In genomic region chr11:70015677-70016076, GRCm38 (mm10) we compare ENCODE assay signal across 8 mouse cellular contexts. TPM values are rescaled to one million over a fixed set of nuclear protein-coding genes. Genes with fewer than 3 reads are reported as not detected.
DNase-seq lines count a peak whose midpoint lies in the region; ATAC-seq lines count a peak whose summit lies in the region.

No protein-coding gene starts in this region.

- H3K27ac ChIP-seq in hindbrain, embryonic 10.5 days = no peak overlapping the region; the same call in 1 of the 2 replicates
- no peak overlapping the region for H3K27ac ChIP-seq in hindbrain, embryonic 11.5 days (ENCODE audit: low read depth, low read length)
- no peak overlapping the region for H3K27ac ChIP-seq in embryonic facial prominence, embryonic 11.5 days (replicated peaks; ENCODE audit: low read depth, low read length)
- H3K27ac ChIP-seq in hindbrain, embryonic 15.5 days (replicated peaks) = no peak overlapping the region
- H3K27ac ChIP-seq in midbrain, embryonic 11.5 days (ENCODE audit: low read depth, low read length) = no peak overlapping the region

- H3K4me2 ChIP-seq in hindbrain, embryonic 11.5 days (replicated peaks; ENCODE audit: low read depth, low read length) = no peak overlapping the region
- no peak overlapping the region for H3K4me2 ChIP-seq in embryonic facial prominence, embryonic 11.5 days (ENCODE audit: low read depth, low read length)
- peak overlapping the region; percentile 74 for H3K4me2 ChIP-seq in hindbrain, embryonic 15.5 days
- peak overlapping the region; percentile 88; the same call in 1 of the 2 replicates for H3K4me2 ChIP-seq in midbrain, embryonic 11.5 days

- H3K9ac ChIP-seq in hindbrain, embryonic 11.5 days (ENCODE audit: low read depth, low read length) = no peak overlapping the region
- no peak overlapping the region for H3K9ac ChIP-seq in embryonic facial prominence, embryonic 11.5 days (replicated peaks; ENCODE audit: low read length)
- no peak overlapping the region; the same call in 1 of the 2 replicates for H3K9ac ChIP-seq in hindbrain, embryonic 15.5 days
- no peak overlapping the region for H3K9ac ChIP-seq in midbrain, embryonic 11.5 days (ENCODE audit: low read length)

- no peaks in the 10 kb centered on the region for H3K9me3 ChIP-seq in hindbrain, embryonic 10.5 days
- H3K9me3 ChIP-seq in hindbrain, embryonic 11.5 days (ENCODE audit: control insufficient read depth, low read length) = no peaks in the 10 kb centered on the region
- H3K9me3 ChIP-seq in embryonic facial prominence, embryonic 11.5 days (replicated peaks; ENCODE audit: control insufficient read depth, low read length) = no peaks in the 10 kb centered on the region
- no peaks in the 10 kb centered on the region for H3K9me3 ChIP-seq in hindbrain, embryonic 15.5 days
- H3K9me3 ChIP-seq in midbrain, embryonic 11.5 days (ENCODE audit: control insufficient read depth, low read length) = no peaks in the 10 kb centered on the region

- peak overlapping the region; percentile 57 for H3K4me3 ChIP-seq in hindbrain, embryonic 10.5 days
- H3K4me3 ChIP-seq in hindbrain, embryonic 11.5 days (ENCODE audit: low read depth, low read length) = no peak overlapping the region
- H3K4me3 ChIP-seq in embryonic facial prominence, embryonic 11.5 days (ENCODE audit: low read depth, low read length) = peak overlapping the region; percentile 54
- peak overlapping the region; percentile 61 for H3K4me3 ChIP-seq in hindbrain, embryonic 15.5 days
- no peak overlapping the region for H3K4me3 ChIP-seq in midbrain, embryonic 11.5 days (ENCODE audit: low read depth, low read length)

- no peaks in the 10 kb centered on the region for H3K27me3 ChIP-seq in hindbrain, embryonic 10.5 days (ENCODE audit: insufficient read depth, poor library complexity, severe bottlenecking)
- H3K27me3 ChIP-seq in hindbrain, embryonic 11.5 days (ENCODE audit: control insufficient read depth, insufficient read depth, low read length) = no peaks in the 10 kb centered on the region
- H3K27me3 ChIP-seq in embryonic facial prominence, embryonic 11.5 days (ENCODE audit: control insufficient read depth, insufficient read depth, low read length) = no peaks in the 10 kb centered on the region
- no peaks in the 10 kb centered on the region for H3K27me3 ChIP-seq in hindbrain, embryonic 15.5 days
- no peaks in the 10 kb centered on the region for H3K27me3 ChIP-seq in midbrain, embryonic 11.5 days (ENCODE audit: control insufficient read depth, insufficient read depth, low read length)

- WGBS in hindbrain, embryonic 10.5 days = 68% methylated on average over 6 of the region's 6 CpGs
- 68% methylated on average over 6 of the region's 6 CpGs for WGBS in hindbrain, embryonic 11.5 days
- WGBS in embryonic facial prominence, embryonic 11.5 days = 63% methylated on average over 6 of the region's 6 CpGs
- WGBS in hindbrain, embryonic 15.5 days = 69% methylated on average over 6 of the region's 6 CpGs
- 67% methylated on average over 6 of the region's 6 CpGs for WGBS in midbrain, embryonic 11.5 days

- no peak for DNase-seq in hindbrain, embryonic 10.5 days (ENCODE audit: low spot score)
- DNase-seq in hindbrain, embryonic 11.5 days (ENCODE audit: low spot score) = no peak
- DNase-seq in embryonic facial prominence, embryonic 11.5 days (ENCODE audit: low spot score) = no peak
- peak; percentile 87 for DNase-seq in midbrain, embryonic 11.5 days (ENCODE audit: low spot score, missing footprints)
- DNase-seq in urinary bladder, postnatal 25 days (ENCODE audit: low spot score) = no peak
- no peak for DNase-seq in cerebellum, adult 11-12 months
- no peak for DNase-seq in urinary bladder, postnatal 4 days (ENCODE audit: low spot score in 2 of 2)

- peaks cover 66% of the 10 kb centered on the region for H3K4me1 ChIP-seq in hindbrain, embryonic 10.5 days (replicated peaks)
- H3K4me1 ChIP-seq in hindbrain, embryonic 11.5 days (replicated peaks; ENCODE audit: control insufficient read depth, insufficient read depth, low read length) = peaks cover 15% of the 10 kb centered on the region
- H3K4me1 ChIP-seq in embryonic facial prominence, embryonic 11.5 days (ENCODE audit: control insufficient read depth, insufficient read depth, low read length) = peaks cover 15% of the 10 kb centered on the region
- peaks cover 50% of the 10 kb centered on the region for H3K4me1 ChIP-seq in hindbrain, embryonic 15.5 days (replicated peaks)
- peaks cover 40% of the 10 kb centered on the region for H3K4me1 ChIP-seq in midbrain, embryonic 11.5 days (ENCODE audit: control insufficient read depth, insufficient read depth, low read length)

- H3K36me3 ChIP-seq in hindbrain, embryonic 10.5 days = peaks cover 38% of the 10 kb centered on the region
- peaks cover 10% of the 10 kb centered on the region for H3K36me3 ChIP-seq in hindbrain, embryonic 11.5 days (ENCODE audit: control insufficient read depth, insufficient read depth, low read length)
- H3K36me3 ChIP-seq in embryonic facial prominence, embryonic 11.5 days (replicated peaks; ENCODE audit: control insufficient read depth, insufficient read depth, low read depth, low read length) = peaks cover 4% of the 10 kb centered on the region
- peaks cover 25% of the 10 kb centered on the region for H3K36me3 ChIP-seq in hindbrain, embryonic 15.5 days
- peaks cover 16% of the 10 kb centered on the region for H3K36me3 ChIP-seq in midbrain, embryonic 11.5 days (ENCODE audit: control insufficient read depth, insufficient read depth, low read length)

- no peak for ATAC-seq in hindbrain, embryonic 11.5 days (ENCODE audit: low FRiP score)
- no peak for ATAC-seq in embryonic facial prominence, embryonic 11.5 days (replicated peaks; ENCODE audit: insufficient number of reproducible peaks, low FRiP score, low TSS enrichment, low read depth)
- ATAC-seq in hindbrain, embryonic 15.5 days (ENCODE audit: low FRiP score, low read depth) = no peak
- ATAC-seq in midbrain, embryonic 11.5 days (ENCODE audit: low FRiP score) = no peak

RNA-seq across cellular contexts. Expression of gene Acadvl, which starts 0.5 kb away (rescaled TPM):
- 44.9 and 51.7 TPM in 2 replicates for polyA plus RNA-seq in hindbrain, embryonic 10.5 days (2016; fragmentation: Nextera tagmentation; extraction: Ambion mirVana)
- 45.1 and 52.1 TPM in 2 replicates for polyA plus RNA-seq in hindbrain, embryonic 11.5 days (2014; fragmentation: Nextera tagmentation; extraction: Ambion mirVana)
- 54.2 and 57.6 TPM in 2 replicates for polyA plus RNA-seq in embryonic facial prominence, embryonic 11.5 days (2014; fragmentation: Nextera tagmentation; extraction: Ambion mirVana)
- 58.0 and 62.2 TPM in 2 replicates for polyA plus RNA-seq in hindbrain, embryonic 15.5 days (2015; fragmentation: Nextera tagmentation; extraction: Ambion mirVana)
- polyA plus RNA-seq in midbrain, embryonic 11.5 days (2014; fragmentation: Nextera tagmentation; extraction: Ambion mirVana) = 46.5 and 47.8 TPM in 2 replicates

RNA-seq across cellular contexts. Expression of gene Dlg4, which starts 1.1 kb away (rescaled TPM):
- polyA plus RNA-seq in hindbrain, embryonic 10.5 days (2016; fragmentation: Nextera tagmentation; extraction: Ambion mirVana) = 16.4 and 19.9 TPM in 2 replicates
- polyA plus RNA-seq in hindbrain, embryonic 11.5 days (2014; fragmentation: Nextera tagmentation; extraction: Ambion mirVana) = 13.2 and 18.7 TPM in 2 replicates
- 7.6 and 11.2 TPM in 2 replicates for polyA plus RNA-seq in embryonic facial prominence, embryonic 11.5 days (2014; fragmentation: Nextera tagmentation; extraction: Ambion mirVana)
- polyA plus RNA-seq in hindbrain, embryonic 15.5 days (2015; fragmentation: Nextera tagmentation; extraction: Ambion mirVana) = 23.8 and 24.1 TPM in 2 replicates
- polyA plus RNA-seq in midbrain, embryonic 11.5 days (2014; fragmentation: Nextera tagmentation; extraction: Ambion mirVana) = 11.2 and 15.2 TPM in 2 replicates

RNA-seq across cellular contexts. Expression of gene Dvl2, which starts 15.3 kb away (rescaled TPM):
- 50.3 and 51.8 TPM in 2 replicates for polyA plus RNA-seq in hindbrain, embryonic 10.5 days (2016; fragmentation: Nextera tagmentation; extraction: Ambion mirVana)
- 24.6 and 27.2 TPM in 2 replicates for polyA plus RNA-seq in hindbrain, embryonic 11.5 days (2014; fragmentation: Nextera tagmentation; extraction: Ambion mirVana)
- polyA plus RNA-seq in embryonic facial prominence, embryonic 11.5 days (2014; fragmentation: Nextera tagmentation; extraction: Ambion mirVana) = 34.9 and 35.7 TPM in 2 replicates
- polyA plus RNA-seq in hindbrain, embryonic 15.5 days (2015; fragmentation: Nextera tagmentation; extraction: Ambion mirVana) = 26.4 and 28.7 TPM in 2 replicates
- 29.0 and 30.0 TPM in 2 replicates for polyA plus RNA-seq in midbrain, embryonic 11.5 days (2014; fragmentation: Nextera tagmentation; extraction: Ambion mirVana)

RNA-seq across cellular contexts. Expression of gene Phf23, which starts 20.1 kb away (rescaled TPM):
- 93.7 and 98.1 TPM in 2 replicates for polyA plus RNA-seq in hindbrain, embryonic 10.5 days (2016; fragmentation: Nextera tagmentation; extraction: Ambion mirVana)
- 56.7 and 57.5 TPM in 2 replicates for polyA plus RNA-seq in hindbrain, embryonic 11.5 days (2014; fragmentation: Nextera tagmentation; extraction: Ambion mirVana)
- 57.7 and 58.0 TPM in 2 replicates for polyA plus RNA-seq in embryonic facial prominence, embryonic 11.5 days (2014; fragmentation: Nextera tagmentation; extraction: Ambion mirVana)
- polyA plus RNA-seq in hindbrain, embryonic 15.5 days (2015; fragmentation: Nextera tagmentation; extraction: Ambion mirVana) = 56.1 and 62.2 TPM in 2 replicates
- 51.5 and 53.4 TPM in 2 replicates for polyA plus RNA-seq in midbrain, embryonic 11.5 days (2014; fragmentation: Nextera tagmentation; extraction: Ambion mirVana)

RNA-seq across cellular contexts. Expression of gene Gabarap, which starts 24.7 kb away (rescaled TPM):
- polyA plus RNA-seq in hindbrain, embryonic 10.5 days (2016; fragmentation: Nextera tagmentation; extraction: Ambion mirVana) = 421 and 580 TPM in 2 replicates
- polyA plus RNA-seq in hindbrain, embryonic 11.5 days (2014; fragmentation: Nextera tagmentation; extraction: Ambion mirVana) = 621 and 643 TPM in 2 replicates
- 474 and 509 TPM in 2 replicates for polyA plus RNA-seq in embryonic facial prominence, embryonic 11.5 days (2014; fragmentation: Nextera tagmentation; extraction: Ambion mirVana)
- polyA plus RNA-seq in hindbrain, embryonic 15.5 days (2015; fragmentation: Nextera tagmentation; extraction: Ambion mirVana) = 561 and 571 TPM in 2 replicates
- 566 and 590 TPM in 2 replicates for polyA plus RNA-seq in midbrain, embryonic 11.5 days (2014; fragmentation: Nextera tagmentation; extraction: Ambion mirVana)

Comparison
In these comparisons a context has a peak if more than half of its experiments do, and no peak if none do; other contexts are left out.
1. H3K4me3 ChIP-seq: peak in hindbrain, embryonic 10.5 days (single experiment), embryonic facial prominence, embryonic 11.5 days (single experiment) and hindbrain, embryonic 15.5 days (single experiment); none in hindbrain, embryonic 11.5 days (single experiment) and midbrain, embryonic 11.5 days (single experiment).
2. H3K4me2 ChIP-seq: peak in hindbrain, embryonic 15.5 days (single experiment) and midbrain, embryonic 11.5 days (single experiment); none in hindbrain, embryonic 11.5 days (single experiment) and embryonic facial prominence, embryonic 11.5 days (single experiment).